Comparison of ENCODE assay signal across 11 mouse cellular contexts in genomic region chr15:37020581-37021245, GRCm38 (mm10). TPM values are rescaled to one million over a fixed set of nuclear protein-coding genes. Genes with fewer than 3 reads are reported as not detected.
DNase-seq lines count a peak whose midpoint lies in the region; ATAC-seq and TF ChIP-seq lines count a peak whose summit lies in the region.
"Had no signal": no experiment of that assay in that cellular context is flagged by ENCODE, and none has a peak within 500 bp of the region (broad histone marks: within the 10 kb centered on the region; RNA-seq: fewer than 3 reads in every experiment).

No protein-coding gene starts in this region.

- no peaks in the 10 kb centered on the region for H3K36me3 ChIP-seq in forebrain, postnatal 0 days (ENCODE audit: insufficient read depth)
- H3K36me3 ChIP-seq in forebrain, embryonic 10.5 days (replicated peaks), result no peaks in the 10 kb centered on the region
- no peaks in the 10 kb centered on the region for H3K36me3 ChIP-seq in lung, postnatal 0 days (ENCODE audit: insufficient read depth, low read length)
- H3K36me3 ChIP-seq in splenic B cell, adult 2 months (ENCODE audit: control insufficient read depth, insufficient read depth, low read length, poor library complexity, severe bottlenecking), result no peaks in the 10 kb centered on the region
- H3K36me3 ChIP-seq: hindbrain, embryonic 15.5 days; limb, embryonic 10.5 days had no signal

- DNase-seq in forebrain, postnatal 0 days, result no peak
- DNase-seq in forebrain, embryonic 10.5 days (ENCODE audit: extremely low spot score, low spot score), result no peak
- DNase-seq in lung, postnatal 0 days (ENCODE audit: low spot score), result no peak
- no peak for DNase-seq in lung, postnatal 4 days
- DNase-seq in brain, adult 2 months (ENCODE audit: low read depth, low spot score), result peak; percentile 60
- DNase-seq in splenic B cell, adult 2 months (ENCODE audit: low read depth, low spot score), result peak; percentile 63
- DNase-seq in retina, postnatal 1 day, result no peak
- DNase-seq in gastrocnemius, postnatal 25 days, result no peak
- DNase-seq: lung, postnatal 10 days had no signal

- H3K4me2 ChIP-seq in forebrain, postnatal 0 days (ENCODE audit: low read depth), result no peak overlapping the region
- H3K4me2 ChIP-seq in lung, postnatal 0 days (replicated peaks; ENCODE audit: low read depth, low read length), result no peak overlapping the region
- H3K4me2 ChIP-seq: hindbrain, embryonic 15.5 days had no signal

- TF ChIP-seq CTCF in forebrain, postnatal 0 days (IDR thresholded peaks at IDR 0.05; ENCODE audit: low read depth), result peak; percentile 51
- peak; percentile 71 for TF ChIP-seq CTCF in lung, postnatal 0 days (IDR thresholded peaks at IDR 0.05)

- H3K4me3 ChIP-seq in forebrain, postnatal 0 days (ENCODE audit: low read depth, low read length), result no peak overlapping the region
- no peak overlapping the region for H3K4me3 ChIP-seq in forebrain, embryonic 10.5 days
- H3K4me3 ChIP-seq in lung, postnatal 0 days (ENCODE audit: low read depth, low read length), result no peak overlapping the region
- H3K4me3 ChIP-seq: hindbrain, embryonic 15.5 days; limb, embryonic 10.5 days had no signal

- no peaks in the 10 kb centered on the region for H3K4me1 ChIP-seq in forebrain, postnatal 0 days (ENCODE audit: insufficient read depth)
- H3K4me1 ChIP-seq in forebrain, embryonic 10.5 days, result no peaks in the 10 kb centered on the region
- H3K4me1 ChIP-seq in lung, postnatal 0 days (ENCODE audit: insufficient read depth, low read depth, low read length), result no peaks in the 10 kb centered on the region
- H3K4me1 ChIP-seq: hindbrain, embryonic 15.5 days; limb, embryonic 10.5 days had no signal

- no peak overlapping the region for H3K27ac ChIP-seq in forebrain, postnatal 0 days (ENCODE audit: low read depth, low read length)
- no peak overlapping the region for H3K27ac ChIP-seq in forebrain, embryonic 10.5 days
- no peak overlapping the region for H3K27ac ChIP-seq in lung, postnatal 0 days (ENCODE audit: low read length)
- H3K27ac ChIP-seq: hindbrain, embryonic 15.5 days; limb, embryonic 10.5 days had no signal

- no peak for ATAC-seq in forebrain, postnatal 0 days
- no peak for ATAC-seq in lung, postnatal 0 days

- TF ChIP-seq EP300 in lung, postnatal 0 days (IDR thresholded peaks at IDR 0.05), result no peak

- no peaks in the 10 kb centered on the region for H3K27me3 ChIP-seq in forebrain, postnatal 0 days (ENCODE audit: insufficient read depth, low read length)
- H3K27me3 ChIP-seq in forebrain, embryonic 10.5 days (ENCODE audit: poor library complexity, severe bottlenecking), result no peaks in the 10 kb centered on the region
- no peaks in the 10 kb centered on the region for H3K27me3 ChIP-seq in lung, postnatal 0 days (replicated peaks; ENCODE audit: insufficient read depth, low read length)
- no peaks in the 10 kb centered on the region for H3K27me3 ChIP-seq in splenic B cell, adult 2 months (ENCODE audit: control insufficient read depth, insufficient read depth, low read length, poor library complexity, severe bottlenecking)
- H3K27me3 ChIP-seq: hindbrain, embryonic 15.5 days had no signal

- no peaks in the 10 kb centered on the region for H3K9me3 ChIP-seq in forebrain, postnatal 0 days (ENCODE audit: low read length)
- H3K9me3 ChIP-seq in forebrain, embryonic 10.5 days, result no peaks in the 10 kb centered on the region
- H3K9me3 ChIP-seq in lung, postnatal 0 days (ENCODE audit: low read length), result no peaks in the 10 kb centered on the region
- H3K9me3 ChIP-seq: hindbrain, embryonic 15.5 days; limb, embryonic 10.5 days had no signal

- no peak overlapping the region for H3K9ac ChIP-seq in forebrain, postnatal 0 days
- H3K9ac ChIP-seq in lung, postnatal 0 days (replicated peaks; ENCODE audit: low read depth), result no peak overlapping the region
- H3K9ac ChIP-seq: hindbrain, embryonic 15.5 days had no signal

RNA-seq across cellular contexts. Expression of gene Zfp706, which starts 13.1 kb away (rescaled TPM):
- total RNA-seq in forebrain, postnatal 0 days (2014; rRNA removed), result 66.6 and 71.0 TPM in 2 replicates
- 575 and 586 TPM in 2 replicates for polyA plus RNA-seq in forebrain, postnatal 0 days (2015; fragmentation: Nextera tagmentation; extraction: Ambion mirVana)
- polyA plus RNA-seq in forebrain, embryonic 10.5 days (2016; fragmentation: Nextera tagmentation; extraction: Ambion mirVana), result 490 and 521 TPM in 2 replicates
- 428 and 445 TPM in 2 replicates for polyA plus RNA-seq in lung, postnatal 0 days (2015; fragmentation: Nextera tagmentation; extraction: Ambion mirVana)
- total RNA-seq in gastrocnemius, postnatal 25 days (2021), result 100 to 1,000 TPM; 124 to 125 TPM

Comparison
In these comparisons a context has a peak if more than half of its experiments do, and no peak if none do; other contexts are left out.
1. DNase-seq: peak in brain, adult 2 months (single experiment) and splenic B cell, adult 2 months (single experiment); none in forebrain, postnatal 0 days (single experiment), forebrain, embryonic 10.5 days (single experiment), lung, postnatal 0 days (single experiment), lung, postnatal 4 days (0 of 2), retina, postnatal 1 day (single experiment) and gastrocnemius, postnatal 25 days (single experiment).